Mouse (Mus musculus): ENCODE results near the gene Nkx2-5.

Gene Nkx2-5

GRCm38 (mm10) chr17:26792096-26792495, 52.7 kb downstream of the Nkx2-5 start:
- in situ Hi-C loops (cut with MboI, MseI), result loop anchor here in 1 of 2 experiments (10.0 kb wide), 1 partner anchor 93 kb away; no protein-coding TSS in a partner anchor

- in situ Hi-C loops (cut with MboI, MseI), result loop anchor here in 1 of 2 experiments (10.0 kb wide), 1 partner anchor 93 kb away; no protein-coding TSS in a partner anchor
These were observed 53.2 kb downstream of the Nkx2-5 start for GRCm38 (mm10) chr17:26791580-26791979.

- in situ Hi-C loops (cut with MboI, MseI), result loop anchor here in 1 of 2 experiments (10.0 kb wide), 1 partner anchor 94 kb away; no protein-coding TSS in a partner anchor
These were observed 54.3 kb downstream of the Nkx2-5 start for GRCm38 (mm10) chr17:26790269-26791214.

- in situ Hi-C loops (cut with MboI, MseI), result loop anchor here in 1 of 2 experiments (10.0 kb wide), 1 partner anchor 95 kb away; no protein-coding TSS in a partner anchor
These were observed 55.1 kb downstream of the Nkx2-5 start for GRCm38 (mm10) chr17:26789460-26790268.

GRCm38 (mm10) chr17:26788986-26789385, 55.8 kb downstream of the Nkx2-5 start:
- in situ Hi-C loops (cut with MboI, MseI), result no loop called here

Measured in T-helper 17 cell (primary cell).